Mouse (Mus musculus) gastrocnemius, postnatal 4 days (tissue): Measurements from ENCODE around the gene Krtap17-1. TPM values are rescaled to one million over a fixed set of nuclear protein-coding genes. Genes with fewer than 3 reads are reported as not detected.

Experiments
- DNase-seq, 2 experiments: peaks; one replicate each; pipeline ENCODE4 v3.0.0; 2021 to 2022; ENCODE audit warnings: low spot score in 2 of 2, mixed read lengths in 2 of 2
- total RNA-seq, 2 experiments: library from RNA; stranded (reverse); gene quantifications; 2 replicates each; pipeline ENCODE4 v1.2.3; 2021

The Krtap17-1 gene
- total RNA-seq, 2 experiments from 2014 or later, result not detected

DNA sequence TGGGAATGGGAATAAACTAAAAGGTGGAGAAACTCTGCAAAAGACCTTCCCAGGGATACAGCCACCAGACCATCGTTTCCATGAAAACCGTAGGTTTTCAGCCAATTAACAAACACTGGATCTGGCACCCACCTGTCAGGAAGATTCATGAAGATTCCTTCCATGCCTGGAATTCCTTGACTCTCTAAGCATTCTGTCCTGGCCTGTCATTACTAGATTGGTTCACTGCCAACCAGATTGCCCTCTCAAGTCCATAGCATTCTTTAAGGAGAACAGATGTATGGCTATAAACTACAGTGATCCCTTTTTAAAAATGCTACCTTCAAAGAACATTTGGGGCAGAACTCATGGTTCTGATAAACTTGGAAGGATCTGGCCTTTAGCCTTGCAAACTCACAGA, 27.8 kb downstream of the Krtap17-1 start:
- DNase-seq, result no peak

DNA sequence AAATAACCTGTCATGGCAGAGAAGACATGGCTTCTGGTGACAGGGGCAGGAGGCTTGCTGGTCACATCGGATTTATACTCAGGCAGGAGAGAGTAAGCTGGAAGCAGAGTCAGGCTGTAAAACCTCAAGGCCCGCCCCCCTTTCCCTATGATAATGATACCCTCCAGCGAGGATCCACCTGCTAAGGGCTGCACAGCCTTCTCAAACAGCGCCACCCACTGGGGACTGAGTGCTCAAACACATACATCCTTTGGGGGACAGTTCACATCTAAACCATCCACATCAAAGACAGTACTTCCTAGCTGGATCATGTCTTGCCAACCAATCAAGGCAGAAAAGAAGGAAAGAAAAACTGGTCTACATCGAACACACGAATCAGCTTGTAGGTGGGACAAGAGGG, 29.6 kb downstream of the Krtap17-1 start:
- DNase-seq, result no peak

DNA sequence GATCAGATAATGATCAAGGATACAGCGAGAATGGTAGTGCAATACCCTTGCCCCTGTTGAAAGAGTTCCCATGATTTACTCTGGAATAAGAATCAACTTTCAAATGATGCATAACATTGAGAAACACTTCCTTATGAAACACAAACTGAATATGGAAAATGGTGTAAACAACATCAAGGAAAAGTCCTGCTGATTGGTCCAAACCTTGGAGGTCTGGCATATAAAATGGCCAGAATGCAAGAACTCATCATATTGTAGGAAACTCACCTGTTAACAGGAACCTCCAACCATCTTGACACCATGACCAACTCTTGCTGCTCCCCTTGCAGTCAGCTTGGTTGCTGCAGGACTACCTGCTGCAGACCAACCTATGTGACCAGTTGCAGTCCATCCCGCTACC, 45.6 kb downstream of the Krtap17-1 start, which contains the start of gene Krtap9-5:
Gene Krtap9-5, plus strand, starts transcription at position 301 of the 400 bp plus-strand sequence.
- no peak for DNase-seq

Other genes starting within 250 kb of the Krtap17-1 start
- not detected for gene Gm11595, start 221.1 kb downstream of the Krtap17-1 start, total RNA-seq
- not detected for gene Krtap4-8, start 213.3 kb downstream of the Krtap17-1 start, total RNA-seq
- gene Krtap4-9, start 208.8 kb downstream of the Krtap17-1 start, total RNA-seq, result not detected
- not detected for gene Gm11596, start 200.5 kb downstream of the Krtap17-1 start, total RNA-seq
- not detected for gene Gm11569, start 195.1 kb downstream of the Krtap17-1 start, total RNA-seq
- not detected for gene Gm11554, start 189.5 kb downstream of the Krtap17-1 start, total RNA-seq
- not detected for gene Krtap4-13, start 184.1 kb downstream of the Krtap17-1 start, total RNA-seq
- gene Gm11564, start 178.3 kb downstream of the Krtap17-1 start, total RNA-seq, result not detected
- not detected for gene 2300003K06Rik, start 155.9 kb downstream of the Krtap17-1 start, total RNA-seq
- not detected for gene Krtap4-16, start 142.4 kb downstream of the Krtap17-1 start, total RNA-seq
- not detected for gene Gm11568, start 136.1 kb downstream of the Krtap17-1 start, total RNA-seq
- not detected for gene Gm11559, start 129.5 kb downstream of the Krtap17-1 start, total RNA-seq
- not detected for gene Krtap9-1, start 120.6 kb downstream of the Krtap17-1 start, total RNA-seq
- gene Gm11567, start 114.8 kb downstream of the Krtap17-1 start, total RNA-seq, result not detected
- gene Krtap31-1, start 86.1 kb downstream of the Krtap17-1 start, total RNA-seq, result not detected
- not detected for gene Gm11565, start 79.2 kb downstream of the Krtap17-1 start, total RNA-seq
- not detected for gene Krtap31-2, start 57.7 kb downstream of the Krtap17-1 start, total RNA-seq
- gene Krtap9-5, start 45.5 kb downstream of the Krtap17-1 start, total RNA-seq, result not detected
- not detected for gene Krtap29-1, start 14.9 kb downstream of the Krtap17-1 start, total RNA-seq
- not detected for gene Krtap16-1, start 7.4 kb downstream of the Krtap17-1 start, total RNA-seq
- gene Krt33a, start 22.2 kb upstream of the Krtap17-1 start, total RNA-seq, result not detected
- under 1 TPM in 1 of 2 experiments, not detected in 1; 0.22 TPM for gene Krt33b, start 35.9 kb upstream of the Krtap17-1 start, total RNA-seq
- not detected for gene Krt34, start 47.6 kb upstream of the Krtap17-1 start, total RNA-seq
- not detected for gene Krt31, start 56.6 kb upstream of the Krtap17-1 start, total RNA-seq
- gene Krt32, start 94.2 kb upstream of the Krtap17-1 start, total RNA-seq, result not detected
- gene Krt35, start 102.2 kb upstream of the Krtap17-1 start, total RNA-seq, result under 1 TPM; 0.15 to 0.31 TPM
- gene Krt36, start 111.6 kb upstream of the Krtap17-1 start, total RNA-seq, result not detected
- not detected for gene Krt13, start 127.6 kb upstream of the Krtap17-1 start, total RNA-seq
- 1 to 10 TPM in 1 of 2 experiments, under 1 TPM in 1; 0.27 to 1.1 TPM for gene Krt15, start 141.9 kb upstream of the Krtap17-1 start, total RNA-seq
- 1 to 10 TPM in 1 of 2 experiments, under 1 TPM in 1; 0.71 to 1.3 TPM for gene Krt19, start 154.7 kb upstream of the Krtap17-1 start, total RNA-seq
- under 1 TPM in 1 of 2 experiments, not detected in 1; 0.15 TPM for gene Krt9, start 199.3 kb upstream of the Krtap17-1 start, total RNA-seq
- gene Krt14, start 213.6 kb upstream of the Krtap17-1 start, total RNA-seq, result 1 to 10 TPM in 1 of 2 experiments, under 1 TPM in 1; 0.15 to 1.8 TPM